Mouse (Mus musculus): ENCODE results near the gene Slc7a6. TPM values are rescaled to one million over a fixed set of nuclear protein-coding genes. Genes with fewer than 3 reads are reported as not detected.

The Slc7a6 gene
- polyA plus RNA-seq, 1 experiment from 2014 or later = 68.9 TPM

DNA sequence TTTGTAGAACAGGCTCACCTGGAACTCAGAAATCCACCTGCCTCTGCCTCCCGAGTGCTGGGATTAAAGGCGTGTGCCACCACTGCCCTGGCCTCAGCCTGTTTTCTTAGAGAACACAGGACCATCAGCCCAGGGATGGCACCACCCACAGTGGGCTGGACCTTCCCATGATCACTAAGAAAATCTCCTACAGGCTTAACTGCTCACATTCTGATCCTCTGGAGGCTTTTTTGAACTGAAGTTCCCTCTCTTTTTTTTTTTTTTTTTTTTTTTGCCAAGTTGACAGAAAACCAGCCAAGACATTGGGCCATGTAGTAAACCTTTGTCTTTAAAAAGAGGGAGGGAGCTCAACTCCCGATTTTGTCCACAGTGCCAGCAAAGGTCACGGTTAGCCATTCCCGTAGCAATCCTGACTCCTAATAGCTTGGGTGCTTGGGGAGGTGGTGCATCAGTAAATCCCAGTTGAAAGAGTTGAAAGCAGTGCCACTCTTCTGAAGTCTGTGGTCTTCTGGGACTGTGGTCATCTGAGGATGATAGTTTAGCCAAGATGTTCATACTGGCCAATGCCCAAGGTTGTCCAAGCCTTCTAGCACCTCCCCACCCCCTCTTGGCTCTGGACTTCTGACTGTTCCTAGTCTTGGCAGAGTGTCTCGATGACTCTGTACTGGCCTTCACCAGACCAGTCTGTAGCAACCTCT, 20.6 kb upstream of the Slc7a6 start:
- Histone ChIP-seq H3K36me3 (no peaks in the 10 kb centered on the region), H3K27ac (no peak overlapping the region), H3K4me1 (peaks cover 13% of the 10 kb centered on the region), H3K9me3 (no peaks in the 10 kb centered on the region), H3K27me3 (no peaks in the 10 kb centered on the region), H3K9ac (no peak overlapping the region), H3K4me3 (no peak overlapping the region), H3K4me2 (replicated peaks) (no peak overlapping the region)
- ATAC-seq (ENCODE audit: low FRiP score, low read depth) = no peak
- WGBS = 84% methylated on average over 6 of the region's 6 CpGs

DNA sequence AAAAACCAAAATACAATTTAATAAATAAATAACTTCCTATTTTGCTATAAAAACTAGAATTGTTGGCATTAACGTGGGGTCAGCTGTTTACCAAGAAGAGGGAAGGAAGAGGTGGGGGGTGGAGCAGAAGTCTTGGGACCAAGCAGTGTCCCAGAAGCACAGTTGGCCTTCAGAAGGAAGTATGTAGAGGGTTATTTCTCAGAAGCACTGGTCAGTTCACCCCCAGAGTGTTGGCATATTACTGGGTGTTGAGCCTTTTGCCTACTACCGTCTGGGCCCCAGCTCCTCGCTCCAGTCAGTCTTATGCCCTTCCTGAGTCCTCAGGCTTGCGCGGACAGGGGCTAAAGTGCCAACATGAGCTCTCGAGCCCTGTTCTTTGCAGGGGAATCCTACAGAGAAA, 19.6 kb upstream of the Slc7a6 start:
- H3K9ac ChIP-seq = no peak overlapping the region
- no peak overlapping the region for H3K27ac ChIP-seq
- H3K27me3 ChIP-seq = no peaks in the 10 kb centered on the region
- H3K4me3 ChIP-seq = no peak overlapping the region
- H3K9me3 ChIP-seq = no peaks in the 10 kb centered on the region
- 93% methylated on average over 6 of the region's 6 CpGs for whole genome bisulfite sequencing
- ATAC-seq (ENCODE audit: low FRiP score, low read depth) = no peak
- peaks cover 5% of the 10 kb centered on the region; the same call in 1 of the 2 replicates for H3K36me3 ChIP-seq
- no peak overlapping the region for H3K4me2 ChIP-seq (replicated peaks)
- peaks cover 13% of the 10 kb centered on the region for H3K4me1 ChIP-seq

DNA sequence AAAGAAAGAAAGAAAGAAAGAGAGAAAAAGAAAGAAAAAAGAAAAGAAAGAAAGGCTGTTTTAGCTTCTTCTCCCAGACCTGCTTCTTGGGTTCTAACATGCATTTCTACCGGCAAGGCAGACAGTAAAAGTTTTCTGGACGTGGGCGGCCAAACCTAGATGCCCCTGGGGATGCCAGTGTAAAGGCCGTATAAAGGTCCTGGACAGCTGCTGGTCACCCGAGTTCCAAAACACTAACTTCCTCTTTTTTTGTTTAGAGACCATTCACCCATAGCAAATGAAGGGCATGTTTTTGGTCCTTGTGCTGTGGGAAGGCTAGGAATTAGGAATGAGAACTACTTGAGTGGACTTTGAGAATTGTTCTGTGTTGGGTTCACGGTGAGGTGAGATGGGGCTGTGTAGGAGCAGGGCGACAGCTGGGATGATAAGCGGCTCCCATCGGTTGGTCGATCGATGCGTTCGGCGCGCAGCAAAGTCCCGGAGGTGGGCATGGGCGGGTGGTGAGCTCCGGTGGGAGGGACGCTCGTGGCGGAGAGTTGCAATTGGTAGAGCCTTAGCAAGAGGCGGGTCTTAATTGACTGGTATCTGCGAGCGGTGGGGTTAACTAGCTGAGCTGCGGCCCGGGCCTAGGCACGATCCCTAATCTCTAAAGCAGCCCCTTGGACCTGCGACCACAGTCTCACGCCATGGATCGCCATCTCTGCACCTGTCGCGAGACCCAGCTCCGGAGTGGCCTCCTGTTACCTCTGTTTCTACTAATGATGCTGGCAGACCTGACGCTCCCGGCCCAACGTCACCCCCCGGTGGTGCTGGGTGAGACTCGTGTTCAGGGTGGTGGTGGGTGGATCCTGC, 18.6 kb upstream of the Slc7a6 start, which contains the start of gene Pla2g15:
TSS of gene Pla2g15 (plus strand) at position 599 of the 852 bp plus-strand sequence.
- H3K4me1 ChIP-seq = peaks cover 13% of the 10 kb centered on the region
- H3K9me3 ChIP-seq = no peaks in the 10 kb centered on the region
- H3K27ac ChIP-seq = 0 out of 2 replicates have a peak within 1 kb of the TSS, but pooled peaks have one; percentile 48
- H3K4me3 ChIP-seq = peak within 1 kb of the TSS; percentile 78
- peak; percentile 97 for ATAC-seq (ENCODE audit: low FRiP score, low read depth)
- peaks cover 13% of the 10 kb centered on the region for H3K36me3 ChIP-seq
- 2% methylated on average over 38 of the region's 38 CpGs for WGBS
- peak within 1 kb of the TSS; percentile 75 for H3K4me2 ChIP-seq (replicated peaks)
- H3K27me3 ChIP-seq = no peaks in the 10 kb centered on the region
- H3K9ac ChIP-seq = peak within 1 kb of the TSS; percentile 79

DNA sequence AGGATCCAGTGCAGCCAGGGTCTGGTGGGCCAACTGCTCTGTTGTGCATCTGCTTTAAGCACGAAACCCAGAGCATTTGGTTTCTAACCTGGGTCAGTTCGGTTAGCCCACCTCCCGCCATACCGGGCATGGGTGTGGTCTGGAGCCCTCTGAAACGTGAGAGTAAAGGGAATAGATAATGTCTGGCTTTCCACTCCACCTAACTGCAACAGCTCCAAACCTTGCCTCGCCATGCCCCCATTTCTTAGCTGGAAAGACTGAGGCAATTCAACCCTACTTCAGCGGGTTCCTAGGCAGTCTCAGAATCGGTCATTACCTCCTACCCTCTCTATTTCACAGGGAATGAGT, 18.0 kb upstream of the Slc7a6 start:
- no peaks in the 10 kb centered on the region for H3K27me3 ChIP-seq
- H3K9ac ChIP-seq = peak overlapping the region; percentile 79
- peaks cover 17% of the 10 kb centered on the region for H3K36me3 ChIP-seq
- peak overlapping the region; percentile 75 for H3K4me2 ChIP-seq (replicated peaks)
- no peak for ATAC-seq (ENCODE audit: low FRiP score, low read depth)
- H3K27ac ChIP-seq = 0 out of 2 replicates have a peak overlapping the region, but pooled peaks have one; percentile 48
- no peaks in the 10 kb centered on the region for H3K9me3 ChIP-seq
- peaks cover 13% of the 10 kb centered on the region for H3K4me1 ChIP-seq
- WGBS = 20% methylated on average over 8 of the region's 8 CpGs
- H3K4me3 ChIP-seq = peak overlapping the region; percentile 78

DNA sequence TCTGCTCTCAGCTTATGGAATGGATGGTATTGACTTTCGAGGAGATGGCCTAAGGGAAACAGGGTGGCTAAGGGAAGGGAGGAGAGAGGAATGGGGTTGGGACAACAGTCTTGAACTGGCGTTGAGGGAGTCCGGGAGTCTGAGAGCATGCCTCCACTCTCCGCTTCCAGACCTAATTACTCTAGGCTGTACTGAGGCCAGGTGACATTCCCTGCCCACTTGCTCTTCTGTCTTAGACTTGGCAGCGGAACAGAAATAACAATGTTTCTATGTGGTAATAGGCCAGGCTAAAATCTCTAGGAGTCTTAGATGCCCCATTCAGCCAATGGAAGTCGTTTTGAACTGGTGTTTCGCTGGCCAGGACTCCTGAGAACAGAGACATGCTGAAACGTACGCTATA, 17.6 kb upstream of the Slc7a6 start:
- no peaks in the 10 kb centered on the region for H3K27me3 ChIP-seq
- peaks cover 13% of the 10 kb centered on the region for H3K4me1 ChIP-seq
- H3K9ac ChIP-seq = peak overlapping the region; percentile 79
- H3K27ac ChIP-seq = no peak overlapping the region
- peak overlapping the region; percentile 75 for H3K4me2 ChIP-seq (replicated peaks)
- no peaks in the 10 kb centered on the region for H3K9me3 ChIP-seq
- peak overlapping the region; percentile 78 for H3K4me3 ChIP-seq
- peaks cover 21% of the 10 kb centered on the region for H3K36me3 ChIP-seq
- no peak for ATAC-seq (ENCODE audit: low FRiP score, low read depth)
- WGBS = 77% methylated on average over 9 of the region's 9 CpGs

DNA sequence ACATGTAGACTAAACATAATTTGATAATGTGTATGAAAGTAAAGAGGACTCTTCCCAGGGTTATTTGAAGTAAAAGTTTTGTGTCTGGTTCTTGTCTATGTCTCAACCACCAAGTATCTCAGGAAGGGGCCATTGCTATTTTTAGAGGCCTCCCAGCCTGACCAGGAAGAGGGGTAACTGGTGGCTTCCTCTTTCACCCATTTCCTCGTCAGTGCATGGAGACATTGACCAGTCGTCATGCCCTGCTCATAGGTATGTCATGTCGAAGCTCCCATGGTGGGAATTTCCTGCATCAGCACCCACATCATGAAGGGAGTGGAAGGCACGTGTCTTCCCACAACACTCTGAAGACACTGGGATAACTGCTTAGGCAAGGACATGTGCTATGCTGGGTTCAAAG, 15.8 kb upstream of the Slc7a6 start:
- no peak for ATAC-seq (ENCODE audit: low FRiP score, low read depth)
- no peak overlapping the region for H3K4me2 ChIP-seq (replicated peaks)

DNA sequence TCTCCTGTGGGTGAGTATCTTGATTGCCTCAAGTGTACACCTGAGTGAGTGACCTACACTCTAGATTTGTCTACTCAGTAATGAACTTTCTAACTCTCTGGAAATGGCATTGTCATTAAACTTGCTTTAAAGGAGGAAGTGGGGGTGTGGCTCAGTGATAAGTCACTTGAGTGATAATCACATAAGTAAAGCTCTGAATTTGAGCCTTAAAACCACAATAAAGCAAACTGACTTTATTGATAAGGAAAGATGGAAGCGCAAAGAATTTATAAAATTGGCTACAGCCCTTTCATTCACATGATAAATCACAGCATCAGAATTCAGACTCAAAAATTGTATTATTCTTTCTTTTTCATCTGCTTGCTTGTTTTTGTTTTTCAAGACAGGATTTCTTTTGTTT, 11.2 kb upstream of the Slc7a6 start:
- ATAC-seq (ENCODE audit: low FRiP score, low read depth) = no peak
- H3K4me1 ChIP-seq = no peaks in the 10 kb centered on the region
- H3K4me3 ChIP-seq = no peak overlapping the region
- H3K4me2 ChIP-seq (replicated peaks) = no peak overlapping the region
- 97% methylated on average over 1 of the region's 1 CpGs for WGBS
- H3K9me3 ChIP-seq = no peaks in the 10 kb centered on the region
- H3K9ac ChIP-seq = no peak overlapping the region
- H3K27ac ChIP-seq = no peak overlapping the region
- peaks cover 66% of the 10 kb centered on the region for H3K36me3 ChIP-seq
- H3K27me3 ChIP-seq = no peaks in the 10 kb centered on the region

More for the DNA sequence above, 15.8 kb upstream of the Slc7a6 start:
- H3K27me3 ChIP-seq = no peaks in the 10 kb centered on the region
- peaks cover 13% of the 10 kb centered on the region for H3K4me1 ChIP-seq
- H3K36me3 ChIP-seq = peaks cover 27% of the 10 kb centered on the region
- no peak overlapping the region for H3K9ac ChIP-seq
- H3K27ac ChIP-seq = no peak overlapping the region
- WGBS = 84% methylated on average over 4 of the region's 4 CpGs
- no peaks in the 10 kb centered on the region for H3K9me3 ChIP-seq
- no peak overlapping the region for H3K4me3 ChIP-seq

DNA sequence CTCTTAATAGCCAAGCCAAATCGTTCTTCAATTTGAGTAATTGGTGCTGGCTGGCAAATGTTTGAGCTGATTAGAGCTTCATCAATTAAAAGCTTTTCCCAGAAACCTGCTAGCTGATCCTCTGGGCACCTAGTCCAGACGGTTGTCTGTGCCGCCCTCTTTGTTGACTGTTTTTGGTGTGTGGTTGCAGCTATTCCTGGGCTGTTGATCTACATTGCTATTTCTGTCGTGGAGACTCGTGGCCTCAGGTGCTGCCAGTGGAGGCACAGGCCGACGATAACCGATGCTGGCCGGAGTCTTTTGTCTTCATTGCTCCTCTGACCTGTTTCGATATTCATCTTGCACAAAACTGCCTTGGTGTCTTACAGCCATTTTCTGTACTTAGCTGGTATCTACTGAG, 10.3 kb upstream of the Slc7a6 start:
- Histone ChIP-seq H3K4me2 (replicated peaks) (no peak overlapping the region), H3K36me3 (peaks cover 75% of the 10 kb centered on the region), H3K9me3 (no peaks in the 10 kb centered on the region), H3K4me3 (no peak overlapping the region), H3K27me3 (no peaks in the 10 kb centered on the region), H3K27ac (no peak overlapping the region), H3K9ac (no peak overlapping the region), H3K4me1 (no peaks in the 10 kb centered on the region)
- WGBS = 87% methylated on average over 10 of the region's 10 CpGs
- ATAC-seq (ENCODE audit: low FRiP score, low read depth) = no peak

DNA sequence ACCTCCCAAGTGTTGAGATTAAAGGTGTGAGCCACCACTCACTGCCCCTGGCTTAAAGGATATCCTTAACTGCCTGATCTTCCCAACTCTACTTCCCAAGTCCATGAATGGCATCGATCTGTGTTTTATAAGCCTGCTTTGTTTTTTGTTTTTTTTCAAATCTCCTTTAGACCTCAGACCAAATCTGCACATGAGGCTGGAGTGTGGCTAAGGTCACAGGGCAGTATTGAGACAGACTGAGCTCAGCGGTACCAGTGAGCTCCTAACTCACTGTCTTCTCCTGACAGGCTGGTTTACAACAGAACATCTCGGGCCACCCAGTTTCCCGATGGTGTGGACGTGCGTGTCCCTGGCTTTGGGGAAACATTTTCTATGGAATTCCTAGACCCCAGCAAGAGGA, 8.8 kb upstream of the Slc7a6 start:
- no peaks in the 10 kb centered on the region for H3K27me3 ChIP-seq
- no peak overlapping the region for H3K4me3 ChIP-seq
- H3K9me3 ChIP-seq = no peaks in the 10 kb centered on the region
- H3K9ac ChIP-seq = no peak overlapping the region
- H3K27ac ChIP-seq = no peak overlapping the region
- ATAC-seq (ENCODE audit: low FRiP score, low read depth) = no peak
- H3K4me1 ChIP-seq = no peaks in the 10 kb centered on the region
- H3K4me2 ChIP-seq (replicated peaks) = no peak overlapping the region
- peaks cover 76% of the 10 kb centered on the region for H3K36me3 ChIP-seq
- WGBS = 86% methylated on average over 6 of the region's 6 CpGs

DNA sequence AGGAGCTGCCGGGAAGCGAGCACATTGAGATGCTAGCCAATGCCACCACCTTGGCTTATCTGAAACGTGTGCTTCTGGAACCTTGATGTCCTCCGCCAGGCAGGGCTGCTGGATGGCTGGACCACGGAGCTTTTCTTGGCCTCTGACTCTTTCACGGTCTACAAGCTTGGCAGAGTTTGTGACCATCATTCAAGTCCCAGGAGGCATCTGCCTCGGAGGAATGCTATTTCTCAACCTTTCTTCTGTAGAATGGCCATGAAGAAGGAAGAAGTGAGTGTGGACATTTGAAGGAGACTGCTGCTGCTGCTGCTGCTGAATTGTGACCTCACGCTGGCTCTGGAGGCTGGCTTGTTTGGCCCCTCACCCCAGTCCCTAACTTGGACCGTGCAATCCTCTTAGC, 5.4 kb upstream of the Slc7a6 start:
- peaks cover 57% of the 10 kb centered on the region for H3K36me3 ChIP-seq
- no peaks in the 10 kb centered on the region for H3K9me3 ChIP-seq
- 0 out of 2 replicates have a peak, but pooled peaks cover 3% of the 10 kb centered on the region for H3K4me1 ChIP-seq
- no peak overlapping the region for H3K4me2 ChIP-seq (replicated peaks)
- no peak overlapping the region for H3K9ac ChIP-seq
- no peak overlapping the region for H3K27ac ChIP-seq
- WGBS = 89% methylated on average over 9 of the region's 9 CpGs
- no peak overlapping the region for H3K4me3 ChIP-seq
- no peaks in the 10 kb centered on the region for H3K27me3 ChIP-seq
- no peak for ATAC-seq (ENCODE audit: low FRiP score, low read depth)

DNA sequence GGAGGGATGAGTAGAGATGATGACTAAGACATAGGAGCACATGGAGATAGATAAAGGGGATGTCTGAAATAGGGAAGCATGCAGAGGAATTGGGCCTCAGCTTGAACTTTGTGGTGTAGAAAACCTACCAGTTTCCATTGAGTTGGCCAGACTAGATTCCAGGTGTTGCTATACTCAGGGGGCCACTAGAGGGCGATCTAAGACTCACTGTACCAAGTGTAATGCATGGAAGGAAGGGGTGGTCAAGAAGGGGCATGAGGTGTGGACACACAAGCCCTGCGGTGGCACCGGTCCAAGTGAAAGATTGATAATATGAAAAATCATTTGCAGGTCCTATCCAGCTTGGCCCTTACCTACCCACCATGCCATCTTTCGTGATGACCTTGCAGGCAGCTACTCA, 3.2 kb upstream of the Slc7a6 start:
- Histone ChIP-seq H3K4me3 (no peak overlapping the region), H3K27me3 (no peaks in the 10 kb centered on the region), H3K27ac (no peak overlapping the region), H3K9ac (no peak overlapping the region), H3K4me1 (peaks cover 14% of the 10 kb centered on the region; the same call in 1 of the 2 replicates), H3K4me2 (replicated peaks) (no peak overlapping the region), H3K36me3 (peaks cover 42% of the 10 kb centered on the region), H3K9me3 (no peaks in the 10 kb centered on the region)
- WGBS = 52% methylated on average over 4 of the region's 4 CpGs
- ATAC-seq (ENCODE audit: low FRiP score, low read depth) = no peak
